Mouse (Mus musculus) testis, adult 2 months (tissue): ENCODE data around the gene Ubqln2. TPM values are rescaled to one million over a fixed set of nuclear protein-coding genes. Genes with fewer than 3 reads are reported as not detected.

Experiments used
- H3K27ac ChIP-seq: fragments of 200-500 bp; 2 replicates; pipeline ENCODE4 v1.5.1; 2012; ENCODE audit warnings: low read depth, low read length; ENCODE audit not compliant: control insufficient read depth, insufficient read depth
- H3K27me3 ChIP-seq: fragments of 200-500 bp; 2 replicates; pipeline ENCODE4 v1.6.1; 2012; ENCODE audit warnings: mild to moderate bottlenecking, low read length, moderate library complexity; ENCODE audit not compliant: control insufficient read depth, insufficient read depth
- H3K36me3 ChIP-seq: fragments of 200-500 bp; 2 replicates; pipeline ENCODE4 v1.6.1; 2012; ENCODE audit warnings: mild to moderate bottlenecking, low read length; ENCODE audit not compliant: control insufficient read depth, insufficient read depth
- H3K4me1 ChIP-seq: fragments of 200-500 bp; 2 replicates; pipeline ENCODE4 v1.6.1; 2012; ENCODE audit warnings: low read length; ENCODE audit not compliant: control insufficient read depth, insufficient read depth
- H3K4me3 ChIP-seq: fragments of 200-500 bp; 2 replicates; pipeline ENCODE4 v1.5.1; 2012; ENCODE audit warnings: low read depth, mild to moderate bottlenecking, low read length, moderate library complexity, mixed read lengths; ENCODE audit not compliant: control insufficient read depth
- CTCF ChIP-seq: fragments of 200-500 bp; IDR thresholded peaks from 2 replicates; pipeline ENCODE4 v1.5.1; 2012; ENCODE audit warnings: low read depth, mild to moderate bottlenecking, inconsistent platforms, low read length, moderate library complexity; ENCODE audit not compliant: control insufficient read depth, insufficient read depth, insufficient replicate concordance
- POLR2A ChIP-seq: fragments of 200-500 bp; IDR thresholded peaks from 2 replicates; pipeline ENCODE4 v1.6.1; 2012; ENCODE audit warnings: low read depth, mild to moderate bottlenecking, inconsistent platforms, low read length, moderate library complexity; ENCODE audit not compliant: control insufficient read depth
- polyA plus RNA-seq: library from polyadenylated mRNA; depleted of rRNA; stranded (reverse); fragments of >200 nt; gene quantifications from 2 replicates; pipeline ENCODE4 v1.2.3, GENCODE M21; 2012; rRNA removed

Gene Ubqln2
- polyA plus RNA-seq = 8.6 and 11.6 TPM in 2 replicates

DNA sequence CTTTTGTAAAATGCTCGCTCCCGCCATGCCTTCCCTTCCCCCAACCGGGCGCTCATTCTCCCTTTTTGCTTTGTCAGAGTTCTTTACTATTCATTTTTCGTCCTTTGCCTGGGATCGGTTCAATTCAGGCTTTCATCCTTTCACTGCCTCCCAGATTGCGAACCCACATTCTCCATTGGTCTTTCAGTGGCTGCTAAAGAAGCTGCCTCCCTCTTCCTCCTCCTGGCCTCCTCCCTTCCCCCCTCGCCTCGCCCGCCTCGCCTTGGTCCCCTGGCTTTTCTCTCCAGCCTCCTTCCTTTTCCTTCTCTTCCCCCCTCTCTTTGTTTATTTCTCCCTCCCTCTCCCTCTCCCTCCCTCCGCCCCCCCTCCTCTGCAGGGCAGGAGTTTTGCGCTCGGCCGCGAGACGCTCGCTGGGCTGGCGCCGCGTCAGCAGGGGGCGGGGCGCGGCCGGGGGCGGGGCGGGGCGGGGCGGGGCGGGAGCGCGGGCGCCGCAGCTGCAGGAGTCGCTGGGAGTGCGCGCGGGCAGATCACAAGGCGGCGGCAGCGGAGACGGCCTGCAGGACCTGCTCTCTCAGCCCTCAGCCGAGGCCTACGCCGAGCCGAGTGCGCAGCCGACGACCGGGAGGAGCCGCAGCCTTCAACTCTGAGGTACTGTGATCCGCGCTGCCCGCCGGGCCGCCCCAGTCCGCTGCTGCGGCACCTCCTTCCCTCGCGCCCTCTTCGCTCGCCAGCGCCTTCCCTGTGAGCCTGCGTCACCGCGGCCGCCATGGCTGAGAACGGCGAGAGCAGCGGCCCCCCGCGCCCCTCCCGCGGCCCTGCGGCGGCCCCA is at the start of gene Ubqln2:
Ubqln2 (plus strand) TSS at position 540 of the 829 bp plus-strand sequence.
- TF ChIP-seq POLR2A (peak; percentile 74), CTCF (no peak)
- Histone ChIP-seq H3K4me1 (peaks cover 2% of the 10 kb centered on the region; the same call in 1 of the 2 replicates), H3K36me3 (no peaks in the 10 kb centered on the region), H3K4me3 (peak within 1 kb of the TSS; percentile 91), H3K27me3 (no peaks in the 10 kb centered on the region), H3K27ac (peak within 1 kb of the TSS; percentile 86)

DNA sequence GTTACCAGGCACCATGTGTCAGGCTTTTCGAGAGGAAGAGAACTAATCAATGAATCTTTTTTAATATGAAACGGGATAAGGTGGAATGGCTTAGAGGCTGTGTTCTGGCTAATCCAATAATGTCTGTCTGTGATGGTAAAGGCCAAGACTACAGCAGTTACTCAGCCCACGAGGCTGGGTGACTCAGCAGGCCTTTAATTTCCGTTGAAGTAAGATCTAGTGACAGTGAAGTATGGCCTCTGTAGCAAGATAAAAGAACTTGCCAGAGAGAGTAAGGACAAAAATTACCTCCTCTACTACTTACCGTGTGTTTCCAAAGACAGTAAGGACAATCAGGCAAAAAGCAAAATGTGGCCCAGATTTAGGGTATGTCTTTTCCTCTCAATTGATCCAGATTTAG is 46.1 kb upstream of the Ubqln2 start:
- no peak overlapping the region for H3K4me3 ChIP-seq
- no peak overlapping the region for H3K27ac ChIP-seq
- TF ChIP-seq CTCF = no peak
- no peak for TF ChIP-seq POLR2A
- no peaks in the 10 kb centered on the region for H3K4me1 ChIP-seq
- no peaks in the 10 kb centered on the region for H3K36me3 ChIP-seq
- no peaks in the 10 kb centered on the region for H3K27me3 ChIP-seq

DNA sequence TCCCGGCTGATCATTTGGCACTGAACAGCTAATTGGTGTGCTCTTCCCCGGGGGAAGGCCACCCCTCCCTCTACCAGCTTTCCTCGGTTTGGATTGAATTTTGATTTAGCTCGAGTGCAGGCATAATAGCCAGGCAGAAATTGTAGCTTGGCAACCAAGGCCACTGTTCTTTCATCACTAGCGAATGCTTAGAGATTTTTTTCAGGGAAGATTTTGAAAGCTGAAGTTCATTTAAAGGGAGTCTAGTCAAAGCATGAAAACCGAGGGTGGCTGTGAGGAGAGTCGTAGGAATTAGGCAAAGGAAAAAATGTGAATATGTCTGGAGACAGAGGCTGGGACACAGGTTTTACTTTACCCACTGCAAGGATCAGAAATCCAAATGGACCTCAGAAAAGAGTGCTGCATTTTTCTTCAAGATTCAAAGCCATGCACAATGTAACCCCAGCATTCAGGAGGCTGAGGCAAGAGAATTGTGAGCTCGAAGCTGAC is 21.2 kb upstream of the Ubqln2 start:
- Histone ChIP-seq H3K27ac (no peak overlapping the region), H3K36me3 (no peaks in the 10 kb centered on the region), H3K27me3 (no peaks in the 10 kb centered on the region), H3K4me3 (no peak overlapping the region), H3K4me1 (no peaks in the 10 kb centered on the region)
- TF ChIP-seq CTCF (no peak), POLR2A (no peak)

DNA sequence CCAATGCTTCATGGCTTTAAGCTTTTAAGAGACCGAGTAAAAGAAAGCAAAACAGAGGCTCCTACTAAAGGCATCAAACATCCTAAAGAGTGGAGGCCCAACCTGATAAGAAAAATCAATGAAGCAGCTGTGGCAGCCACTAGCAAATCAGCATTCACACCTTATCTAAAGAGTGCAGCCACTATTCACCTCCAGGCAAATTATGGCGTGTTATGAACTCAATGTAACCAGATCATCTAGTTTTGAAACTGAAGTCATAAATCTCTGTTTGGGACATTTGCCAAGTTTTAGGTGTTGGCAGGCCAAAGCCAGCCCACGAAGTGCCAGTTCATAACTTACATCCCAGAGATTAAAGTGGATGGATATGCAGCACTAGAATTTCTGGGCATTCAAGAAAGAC is 5.7 kb upstream of the Ubqln2 start:
- no peaks in the 10 kb centered on the region for H3K36me3 ChIP-seq
- H3K27ac ChIP-seq = no peak overlapping the region
- no peak for TF ChIP-seq POLR2A
- TF ChIP-seq CTCF = no peak
- no peak overlapping the region for H3K4me3 ChIP-seq
- no peaks in the 10 kb centered on the region for H3K4me1 ChIP-seq
- H3K27me3 ChIP-seq = no peaks in the 10 kb centered on the region

DNA sequence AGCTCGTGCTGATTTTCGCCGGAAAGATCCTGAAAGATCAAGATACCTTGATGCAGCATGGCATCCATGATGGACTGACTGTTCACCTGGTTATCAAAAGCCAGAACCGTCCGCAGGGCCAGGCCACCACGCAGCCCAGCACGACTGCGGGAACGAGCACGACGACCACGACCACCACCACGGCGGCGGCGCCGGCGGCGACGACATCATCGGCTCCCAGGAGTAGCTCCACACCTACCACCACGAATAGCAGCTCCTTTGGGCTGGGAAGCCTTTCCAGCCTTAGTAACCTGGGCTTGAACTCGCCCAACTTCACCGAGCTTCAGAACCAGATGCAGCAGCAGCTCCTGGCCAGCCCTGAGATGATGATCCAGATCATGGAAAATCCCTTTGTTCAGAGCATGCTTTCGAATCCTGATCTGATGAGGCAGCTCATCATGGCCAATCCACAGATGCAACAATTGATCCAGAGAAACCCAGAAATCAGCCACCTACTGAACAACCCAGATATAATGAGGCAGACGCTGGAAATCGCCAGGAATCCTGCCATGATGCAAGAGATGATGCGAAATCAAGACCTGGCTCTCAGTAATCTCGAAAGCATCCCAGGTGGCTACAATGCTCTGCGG is 752 bp downstream of the Ubqln2 start:
- TF ChIP-seq POLR2A = no peak
- TF ChIP-seq CTCF = no peak
- peak overlapping the region; percentile 86 for H3K27ac ChIP-seq
- H3K4me3 ChIP-seq = peak overlapping the region; percentile 91
- no peaks in the 10 kb centered on the region for H3K27me3 ChIP-seq
- peaks cover 2% of the 10 kb centered on the region; the same call in 1 of the 2 replicates for H3K4me1 ChIP-seq
- no peaks in the 10 kb centered on the region for H3K36me3 ChIP-seq

DNA sequence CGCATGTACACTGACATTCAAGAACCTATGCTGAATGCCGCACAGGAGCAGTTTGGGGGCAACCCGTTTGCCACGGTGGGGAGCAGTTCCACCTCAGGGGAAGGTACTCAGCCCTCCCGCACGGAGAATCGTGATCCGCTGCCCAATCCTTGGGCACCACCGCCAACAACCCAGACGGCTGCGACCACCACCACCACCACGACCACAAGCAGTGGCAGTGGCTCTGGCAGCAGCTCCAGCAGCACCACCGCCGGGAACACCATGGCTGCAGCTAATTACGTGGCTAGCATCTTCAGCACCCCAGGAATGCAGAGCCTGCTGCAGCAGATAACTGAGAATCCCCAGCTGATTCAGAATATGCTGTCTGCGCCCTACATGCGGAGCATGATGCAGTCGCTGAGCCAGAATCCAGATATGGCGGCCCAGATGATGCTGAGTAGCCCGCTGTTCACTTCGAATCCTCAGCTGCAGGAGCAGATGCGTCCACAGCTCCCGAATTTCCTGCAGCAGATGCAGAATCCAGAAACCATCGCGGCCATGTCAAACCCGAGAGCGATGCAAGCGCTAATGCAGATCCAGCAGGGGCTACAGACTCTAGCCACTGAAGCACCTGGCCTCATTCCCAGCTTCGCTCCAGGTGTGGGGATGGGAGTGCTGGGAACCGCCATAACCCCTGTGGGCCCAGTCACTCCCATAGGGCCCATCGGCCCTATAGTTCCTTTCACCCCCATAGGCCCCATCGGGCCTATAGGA is 1.4 kb downstream of the Ubqln2 start:
- peak overlapping the region; percentile 17 for H3K27ac ChIP-seq
- H3K27me3 ChIP-seq = no peaks in the 10 kb centered on the region
- peak overlapping the region; percentile 4 for H3K4me3 ChIP-seq
- no peak for TF ChIP-seq POLR2A
- TF ChIP-seq CTCF = no peak
- peaks cover 2% of the 10 kb centered on the region; the same call in 1 of the 2 replicates for H3K4me1 ChIP-seq
- no peaks in the 10 kb centered on the region for H3K36me3 ChIP-seq

DNA sequence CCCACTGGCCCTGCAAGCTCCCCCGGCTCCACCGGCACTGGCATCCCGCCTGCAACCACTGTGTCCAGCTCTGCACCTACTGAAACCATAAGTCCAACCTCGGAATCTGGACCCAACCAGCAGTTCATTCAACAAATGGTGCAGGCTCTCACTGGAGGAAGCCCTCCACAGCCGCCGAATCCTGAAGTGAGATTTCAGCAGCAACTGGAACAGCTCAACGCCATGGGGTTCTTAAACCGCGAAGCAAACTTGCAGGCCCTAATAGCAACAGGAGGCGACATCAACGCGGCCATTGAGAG is 2.0 kb downstream of the Ubqln2 start:
- Histone ChIP-seq H3K36me3 (no peaks in the 10 kb centered on the region), H3K27ac (no peak overlapping the region), H3K27me3 (no peaks in the 10 kb centered on the region), H3K4me1 (peaks cover 2% of the 10 kb centered on the region; the same call in 1 of the 2 replicates), H3K4me3 (peak overlapping the region; percentile 4)
- no peak for TF ChIP-seq POLR2A
- TF ChIP-seq CTCF = no peak
